Mouse (Mus musculus) MEL-GATA-1-ER (cell line): ENCODE results near the gene Snrpn.
"Not testable (repeated sequence)": the region's sequence is repeated elsewhere in the genome, so short reads cannot be mapped to it uniquely, and the experiment has no call there.

Experiments
- DNase-seq: peaks from one replicate; pipeline ENCODE4 v3.0.0-alpha.2; 2012; ENCODE audit warnings: low read depth; ENCODE audit errors: extremely low read depth

Gene Snrpn

GRCm38 (mm10) chr7:60139742-60140480, at the start of gene Snrpn:
TSS of gene Snrpn (minus strand) at chr7:60140219.
- DNase-seq = no peak

DNA sequence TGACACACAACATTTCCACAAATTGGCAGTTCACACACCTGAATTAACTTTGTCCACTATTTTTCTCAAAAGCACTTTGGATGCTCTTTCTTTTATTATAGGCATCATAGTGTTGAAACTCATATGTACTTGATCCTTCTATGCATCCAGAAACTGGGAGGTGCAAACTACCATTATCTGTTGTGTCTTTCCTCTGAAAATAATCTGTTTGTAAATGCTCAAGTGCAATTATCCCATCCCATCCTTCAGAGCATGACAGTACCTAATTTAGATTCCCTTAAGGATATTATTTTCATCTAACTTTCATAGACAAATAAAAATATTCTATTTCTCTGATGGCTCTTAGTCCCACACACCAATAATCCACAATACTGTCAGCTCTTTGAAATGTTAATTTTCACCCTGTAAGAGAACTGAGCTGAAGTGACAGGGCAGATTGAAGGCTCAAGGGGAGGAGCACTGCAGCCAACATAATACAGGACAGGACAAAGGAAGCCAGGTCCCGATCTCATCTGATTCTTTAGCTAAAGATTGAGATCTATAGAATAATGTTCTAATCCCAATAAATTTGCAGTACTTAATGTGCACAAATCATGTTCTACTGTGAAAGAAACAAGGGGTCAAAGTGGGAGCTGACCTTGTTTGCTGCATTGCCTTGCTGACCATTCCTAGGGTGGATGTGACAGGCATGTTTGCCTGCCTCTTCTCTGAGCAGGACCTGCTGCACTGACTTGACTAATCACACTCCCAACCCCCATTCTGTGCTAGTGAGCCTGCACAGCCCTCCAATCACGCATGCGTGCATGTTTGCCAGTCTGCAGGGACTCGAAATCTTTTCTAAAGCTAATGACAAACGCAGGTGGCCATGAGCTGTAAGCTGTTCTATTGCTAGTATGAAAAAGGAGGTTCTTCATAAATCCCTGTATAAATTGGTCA, 30.5 kb upstream of the Snrpn start:
- no peak for DNase-seq

DNA sequence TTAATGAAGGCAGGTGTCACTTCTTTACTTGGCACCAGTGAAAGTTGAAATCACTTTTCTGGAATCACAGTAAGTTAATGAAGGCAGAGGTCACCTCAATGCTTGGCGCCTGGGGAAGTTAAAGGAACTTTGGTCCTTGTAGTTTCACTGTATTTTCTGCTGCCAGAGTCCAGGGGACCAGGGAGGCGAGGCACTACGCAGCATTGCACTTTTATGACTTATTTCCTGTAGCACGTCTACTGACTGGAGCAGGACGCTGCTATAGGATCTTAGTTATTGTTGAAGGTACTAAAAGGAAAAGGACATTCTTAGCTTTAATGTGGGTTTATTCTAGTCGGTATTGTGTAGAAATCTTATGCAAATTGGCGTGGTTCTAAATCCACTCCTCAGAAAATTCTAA, 14.7 kb downstream of the Snrpn start:
- no peak for DNase-seq

GRCm38 (mm10) chr7:60123086-60123624, 16.9 kb downstream of the Snrpn start:
- DNase-seq = not testable (repeated sequence)

DNA sequence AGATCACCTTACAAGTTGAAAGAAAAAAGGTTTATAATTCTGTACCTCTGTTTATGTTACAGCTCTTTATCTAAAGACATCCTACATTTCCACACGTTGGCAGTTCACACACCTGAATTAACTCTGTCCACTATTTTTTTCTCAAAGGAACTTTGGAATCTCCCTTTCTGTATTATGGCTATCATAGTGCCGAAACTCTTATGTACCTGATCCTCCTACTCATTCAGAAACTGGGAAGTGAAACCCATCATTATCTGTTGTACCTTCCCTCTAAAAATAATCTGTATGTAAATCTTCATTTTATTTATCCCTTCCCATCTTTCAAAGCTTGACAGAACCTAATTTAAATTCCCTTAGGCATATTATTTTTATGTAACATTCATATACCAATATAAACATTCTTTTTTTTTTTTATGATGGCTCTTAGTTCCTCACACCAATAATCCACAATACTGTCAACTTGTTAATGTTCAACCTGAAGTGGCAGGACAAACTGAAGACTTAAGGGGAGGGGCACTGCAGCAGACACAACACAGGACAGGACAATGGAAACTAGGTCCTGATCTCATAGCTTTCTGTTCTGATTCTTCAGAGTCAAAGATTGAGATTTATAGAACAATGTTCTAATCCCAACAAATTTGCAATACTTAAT, 17.5 kb downstream of the Snrpn start:
- no peak for DNase-seq

- no peak for DNase-seq
Measured at GRCm38 (mm10) chr7:60097154-60097859, 42.7 kb downstream of the Snrpn start.

GRCm38 (mm10) chr7:60076301-60076700, 63.7 kb downstream of the Snrpn start:
- DNase-seq = no peak

GRCm38 (mm10) chr7:60047481-60048201, 92.4 kb downstream of the Snrpn start:
- no peak for DNase-seq

DNA sequence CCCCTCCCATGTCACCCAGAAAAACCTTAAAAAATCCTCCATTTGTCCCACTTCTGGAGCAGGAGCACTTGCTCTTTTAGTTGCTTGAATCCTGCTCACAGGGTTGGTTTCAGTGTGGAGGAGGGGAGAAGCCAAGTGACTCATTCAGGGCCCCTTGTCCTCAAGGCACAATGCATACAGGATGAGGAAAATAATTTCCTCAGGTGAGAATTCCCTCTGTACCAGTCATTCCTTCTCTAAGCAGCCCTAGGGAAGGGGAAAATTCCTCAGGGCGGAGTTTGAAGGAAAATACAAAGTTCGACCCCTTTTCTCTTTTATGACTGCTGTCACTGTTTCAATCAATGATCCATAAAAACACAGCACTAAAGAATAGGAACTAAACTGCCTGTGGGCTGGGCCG, 126.8 kb downstream of the Snrpn start:
- DNase-seq = no peak

- no peak for DNase-seq
Measured at GRCm38 (mm10) chr7:60007727-60008360, 132.2 kb downstream of the Snrpn start.

DNA sequence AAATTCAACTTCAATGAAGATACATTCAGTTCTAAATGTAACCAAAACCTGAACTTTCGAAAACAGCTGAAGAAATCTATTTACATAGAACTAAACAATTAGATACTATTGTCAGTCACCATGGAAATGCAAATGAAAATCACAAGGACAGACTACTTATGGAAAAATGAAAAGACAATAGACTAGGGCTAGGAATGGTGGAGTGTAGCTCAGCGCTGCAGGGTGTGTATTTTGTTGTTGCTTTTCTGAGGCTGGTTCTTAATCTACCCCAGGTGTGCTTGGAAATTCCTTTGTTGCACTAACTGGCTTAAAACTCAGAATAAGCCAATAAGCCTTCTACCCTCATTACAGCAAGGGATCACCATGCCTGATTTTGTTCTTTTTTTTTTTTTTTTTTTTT, 133.8 kb downstream of the Snrpn start:
- DNase-seq = no peak

DNA sequence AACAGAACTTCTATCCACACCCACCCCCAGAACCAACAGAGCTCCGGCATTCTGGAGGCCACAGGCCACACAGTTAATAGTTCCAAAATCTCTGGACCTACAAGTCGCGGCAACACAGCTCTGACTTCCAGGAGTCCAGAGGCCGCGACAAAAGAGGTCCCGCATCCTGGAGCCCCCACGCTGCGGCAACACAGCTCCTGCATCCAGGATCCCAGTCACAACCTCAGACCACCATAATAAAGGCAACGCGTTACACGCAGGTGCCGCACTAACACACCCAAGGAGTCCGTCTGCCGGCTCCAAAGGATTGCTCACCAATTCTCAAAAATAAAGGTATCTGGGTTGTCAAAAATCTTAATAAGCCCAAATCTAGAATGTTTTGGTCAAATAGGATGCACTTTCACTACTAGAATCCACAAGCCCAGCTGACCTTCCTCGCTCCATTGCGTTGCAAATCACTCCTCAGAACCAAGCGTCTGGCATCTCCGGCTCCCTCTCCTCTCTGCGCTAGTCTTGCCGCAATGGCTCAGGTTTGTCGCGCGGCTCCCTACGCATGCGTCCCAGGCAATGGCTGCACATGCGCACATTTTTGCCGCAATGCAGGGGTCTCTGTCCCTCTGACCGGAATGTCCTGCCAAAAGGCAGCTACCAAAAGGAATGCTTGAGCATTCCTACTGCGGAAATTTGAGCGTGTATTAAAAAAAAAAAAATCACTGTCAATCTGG, 135.3 kb downstream of the Snrpn start, which contains the start of the genes Snurf and Gm38393:
TSS of gene Snurf (minus strand) at position 444 of the 725 bp plus-strand sequence.
TSS of gene Gm38393 (minus strand) at position 459 of the 725 bp plus-strand sequence.
- DNase-seq = no peak

DNA sequence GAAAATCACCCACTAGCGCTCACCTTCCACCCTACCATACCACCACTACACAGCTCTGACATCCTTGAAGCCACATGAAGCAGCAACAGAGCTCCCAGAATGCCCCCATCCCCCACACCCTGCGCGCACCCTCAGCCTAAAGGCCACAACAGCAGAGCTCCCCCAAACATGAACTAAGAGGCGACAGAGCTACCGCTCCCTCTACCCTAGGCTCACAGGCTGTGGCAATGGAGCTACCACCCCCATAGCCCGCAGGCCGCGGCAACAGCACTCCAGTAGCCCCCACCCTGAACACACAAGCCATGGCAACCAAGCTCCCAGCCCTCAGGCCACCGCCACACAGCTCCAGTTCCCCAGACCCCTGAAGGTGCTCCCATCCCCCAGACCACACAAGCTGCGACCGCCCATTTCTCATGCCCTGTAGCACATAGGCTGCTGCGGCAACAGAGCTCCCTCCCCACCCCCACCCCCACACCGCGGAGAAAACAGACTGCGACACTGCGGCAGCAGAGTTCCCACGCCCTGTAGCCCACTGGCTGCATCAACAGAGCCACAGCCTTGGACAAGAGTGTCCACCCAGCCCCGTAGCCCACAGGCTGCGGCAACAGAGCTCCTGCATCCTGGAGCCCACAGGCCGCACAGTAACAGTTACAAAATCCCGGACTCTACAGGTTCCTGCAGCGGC, 136.0 kb downstream of the Snrpn start:
- no peak for DNase-seq

- no peak for DNase-seq
Measured at GRCm38 (mm10) chr7:60003006-60003865, 136.8 kb downstream of the Snrpn start.

GRCm38 (mm10) chr7:59978646-59979045, 161.4 kb downstream of the Snrpn start:
- DNase-seq = no peak
